Mouse (Mus musculus) G1E-ER4 (cell line): ENCODE results near the gene Ercc4. TPM values are rescaled to one million over a fixed set of nuclear protein-coding genes. Genes with fewer than 3 reads are reported as not detected.

Experiments used
- GATA1 ChIP-seq: IDR thresholded peaks from one replicate; pipeline ENCODE4 v1.8.0; 2012; ENCODE audit warnings: low read length, inconsistent platforms
- polyA plus RNA-seq: library from polyadenylated mRNA; stranded (reverse); fragments of >175 nt; gene quantifications from 2 replicates; pipeline ENCODE4 v1.2.3, GENCODE M21; 2012

The Ercc4 gene
- polyA plus RNA-seq, 1 experiment = 6.8 TPM

- TF ChIP-seq GATA1 = no peak
These were observed 63.7 kb downstream of the Ercc4 start for GRCm38 (mm10) chr16:13173055-13173742.

GRCm38 (mm10) chr16:13182526-13182925 lies 73.0 kb downstream of the Ercc4 start:
- TF ChIP-seq GATA1 = no peak

GRCm38 (mm10) chr16:13183182-13183742 lies 73.8 kb downstream of the Ercc4 start:
- TF ChIP-seq GATA1 = no peak

DNA sequence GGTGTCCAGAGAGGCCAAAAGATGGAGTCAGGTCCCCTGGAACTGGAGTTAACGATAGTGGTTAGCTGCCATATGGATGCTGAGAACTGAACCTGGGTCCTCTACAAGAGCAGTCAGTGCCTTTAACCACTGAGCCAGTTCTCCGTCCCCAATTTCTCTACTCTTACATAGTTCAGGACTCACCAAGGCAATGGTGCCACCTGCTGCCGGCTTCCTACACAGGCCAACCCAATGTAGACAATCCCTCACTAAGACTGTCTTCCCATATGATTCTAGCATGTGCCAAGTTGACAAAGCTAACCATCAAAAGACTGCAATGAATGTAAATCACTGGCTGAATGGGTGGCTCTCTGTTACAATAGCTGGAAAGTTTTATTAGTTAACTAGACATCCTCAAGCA lies 74.9 kb downstream of the Ercc4 start:
- TF ChIP-seq GATA1 = no peak

GRCm38 (mm10) chr16:13189430-13190107 lies 80.1 kb downstream of the Ercc4 start:
- TF ChIP-seq GATA1 = no peak

DNA sequence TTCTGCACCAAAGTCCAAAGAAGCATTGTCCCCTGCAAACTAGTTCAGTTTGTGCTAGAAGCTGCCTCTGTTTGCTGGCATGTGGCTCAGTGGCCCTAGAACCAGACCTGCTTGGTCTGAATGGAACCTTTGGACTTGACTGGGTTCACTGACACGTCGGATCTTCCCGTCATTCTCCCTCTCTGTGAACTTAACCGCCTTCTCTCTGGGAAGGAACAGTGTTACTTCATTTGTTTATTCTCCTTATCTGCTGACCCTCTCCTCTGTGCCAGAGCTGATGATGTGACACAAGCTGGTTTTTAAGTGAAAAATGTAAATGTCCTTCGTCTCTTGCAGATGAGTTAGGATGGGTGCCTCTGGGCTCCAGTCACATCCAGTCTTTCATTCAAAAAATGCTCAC lies 81.0 kb downstream of the Ercc4 start:
- TF ChIP-seq GATA1 = no peak

DNA sequence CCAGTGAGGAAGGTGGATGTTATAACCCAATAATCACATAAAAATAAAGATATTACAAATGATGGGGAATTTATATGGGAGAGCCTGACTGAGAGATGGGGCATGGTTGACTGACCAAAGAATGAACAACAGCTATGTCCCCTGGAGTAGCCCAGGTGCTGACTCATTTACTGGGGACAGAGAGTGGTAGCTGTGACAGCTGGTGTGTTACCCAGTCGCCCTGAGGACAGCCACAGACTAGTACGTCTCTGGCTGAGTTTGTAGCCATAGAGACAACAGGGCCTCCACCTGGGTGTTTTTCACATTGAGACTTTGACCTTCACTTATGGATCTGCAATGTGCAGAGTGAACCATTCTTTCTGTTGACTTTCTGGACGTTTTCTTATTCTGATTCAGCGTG lies 81.7 kb downstream of the Ercc4 start:
- no peak for TF ChIP-seq GATA1

DNA sequence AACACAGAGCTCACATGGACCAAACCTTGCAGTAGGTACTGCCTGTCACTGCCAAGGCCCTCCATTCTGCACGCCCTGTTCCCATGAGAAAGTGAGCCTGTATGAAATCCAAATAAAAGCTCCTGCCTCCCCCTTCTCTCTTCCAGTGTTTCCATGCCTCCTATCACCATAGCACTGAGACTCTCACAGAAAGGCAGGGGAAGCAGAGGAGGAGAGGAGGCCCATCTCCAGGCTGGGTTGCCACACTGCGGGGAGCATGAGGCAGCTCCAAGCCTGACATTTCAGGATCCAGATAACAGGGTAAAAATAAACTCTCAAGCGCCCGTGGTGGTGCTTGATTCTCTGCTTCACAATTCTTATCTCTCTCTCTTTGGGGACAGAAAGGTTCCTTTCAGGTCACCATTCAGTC lies 84.2 kb downstream of the Ercc4 start:
- TF ChIP-seq GATA1 = no peak

DNA sequence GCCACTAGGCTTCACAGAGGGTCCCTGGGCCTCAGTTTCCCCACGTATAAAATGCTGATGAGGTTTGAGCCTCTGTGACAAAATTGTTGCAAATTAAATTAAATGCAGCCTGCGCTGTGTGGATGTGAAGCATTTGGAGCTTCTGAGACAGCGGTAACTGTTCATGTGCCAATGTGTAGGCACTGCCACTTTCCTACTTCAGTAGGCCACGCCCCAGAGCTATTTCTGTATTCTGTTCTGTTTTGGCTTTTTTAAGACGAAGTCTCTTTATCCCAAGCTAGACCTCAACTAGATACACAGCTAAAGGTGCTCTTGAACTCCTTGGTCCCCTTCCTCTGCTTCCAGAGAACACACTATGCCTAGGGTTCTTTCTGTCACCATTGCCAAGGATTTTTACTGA lies 85.4 kb downstream of the Ercc4 start:
- no peak for TF ChIP-seq GATA1

- no peak for TF ChIP-seq GATA1
These were observed 87.1 kb downstream of the Ercc4 start for GRCm38 (mm10) chr16:13196626-13197025.

GRCm38 (mm10) chr16:13197293-13197692 lies 87.8 kb downstream of the Ercc4 start:
- no peak for TF ChIP-seq GATA1

- no peak for TF ChIP-seq GATA1
These were observed 89.7 kb downstream of the Ercc4 start for GRCm38 (mm10) chr16:13199204-13199603.

Other genes starting within 250 kb of the Ercc4 start
- 0.67 and 0.77 TPM in 2 replicates for gene Mrtfb, start 146.8 kb downstream of the Ercc4 start, polyA plus RNA-seq